Mouse (Mus musculus) kidney, adult 2 months (tissue): ENCODE measurements around the gene Kirrel3.

Source experiments
- CTCF ChIP-seq: fragments of 200-500 bp; conservative IDR thresholded peaks from 2 replicates; pipeline ENCODE4 v1.5.1; 2011; ENCODE audit warnings: low read depth, mild to moderate bottlenecking, control low read depth, low read length, moderate library complexity, mixed read lengths; ENCODE audit not compliant: insufficient read depth, insufficient read length
- POLR2A ChIP-seq: fragments of 200-500 bp; IDR thresholded peaks from one replicate; pipeline ENCODE4 v1.6.1; 2011; ENCODE audit warnings: low read depth, low read length, control low read depth

DNA sequence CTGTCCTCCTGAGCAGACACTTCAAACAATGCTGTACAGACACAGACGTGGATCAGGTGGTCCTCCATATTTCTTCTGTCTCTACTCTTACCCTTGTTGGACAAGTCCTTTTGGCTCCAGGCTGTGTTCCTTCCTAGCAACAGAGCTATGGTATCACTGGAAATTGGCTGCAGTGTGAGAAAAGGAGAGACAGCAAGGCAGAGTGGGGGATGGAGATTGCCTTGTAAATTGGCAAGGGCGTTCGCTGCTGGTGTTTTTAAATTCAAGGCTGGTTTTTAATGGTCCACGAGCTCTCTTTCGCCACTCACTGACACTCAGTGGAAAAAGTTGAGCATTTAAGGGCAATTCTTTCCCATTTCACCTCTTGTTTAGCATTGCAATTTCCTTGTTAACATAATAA, 27.5 kb upstream of the Kirrel3 start:
- TF ChIP-seq POLR2A, result no peak
- no peak for TF ChIP-seq CTCF
